Mouse (Mus musculus): ENCODE data around the gene Rtn4.
"Not testable (repeated sequence)": the region's sequence is repeated elsewhere in the genome, so short reads cannot be mapped to it uniquely, and the experiment has no call there.

Gene Rtn4

GRCm38 (mm10) chr11:29692683-29693272, at the start of gene Rtn4:
TSS of gene Rtn4 (plus strand) at chr11:29692947.
- peak; percentile 97 for DNase-seq

GRCm38 (mm10) chr11:29644421-29644820, 48.3 kb upstream of the Rtn4 start:
- no peak for DNase-seq

- DNase-seq, result no peak
These were observed 47.2 kb upstream of the Rtn4 start for GRCm38 (mm10) chr11:29645411-29646066.

GRCm38 (mm10) chr11:29647568-29648319, 45.0 kb upstream of the Rtn4 start:
- no peak for DNase-seq

GRCm38 (mm10) chr11:29655381-29655780, 37.4 kb upstream of the Rtn4 start:
- DNase-seq, result not testable (repeated sequence)

GRCm38 (mm10) chr11:29660740-29661139, 32.0 kb upstream of the Rtn4 start:
- DNase-seq, result no peak

GRCm38 (mm10) chr11:29667634-29668033, 25.1 kb upstream of the Rtn4 start:
- DNase-seq, result no peak

GRCm38 (mm10) chr11:29669706-29670105, 23.0 kb upstream of the Rtn4 start:
- DNase-seq, result no peak

- no peak for DNase-seq
These were observed 19.4 kb upstream of the Rtn4 start for GRCm38 (mm10) chr11:29673359-29673758.

- no peak for DNase-seq
These were observed 16.0 kb upstream of the Rtn4 start for GRCm38 (mm10) chr11:29676718-29677117.

- no peak for DNase-seq
These were observed 12.8 kb upstream of the Rtn4 start for GRCm38 (mm10) chr11:29679942-29680341.

- DNase-seq, result no peak
These were observed 12.0 kb upstream of the Rtn4 start for GRCm38 (mm10) chr11:29680771-29681170.

- no peak for DNase-seq
These were observed 8.5 kb upstream of the Rtn4 start for GRCm38 (mm10) chr11:29684272-29684671.

- DNase-seq, result no peak
These were observed 6.6 kb upstream of the Rtn4 start for GRCm38 (mm10) chr11:29686176-29686575.

- DNase-seq, result no peak
These were observed 1.2 kb upstream of the Rtn4 start for GRCm38 (mm10) chr11:29691556-29691955.

GRCm38 (mm10) chr11:29692111-29692682, 550 bp upstream of the Rtn4 start:
- peak; percentile 13 for DNase-seq

- DNase-seq, result peak; percentile 87
These were observed 1.0 kb downstream of the Rtn4 start for GRCm38 (mm10) chr11:29693576-29694410.

- DNase-seq, result no peak
These were observed 2.0 kb downstream of the Rtn4 start for GRCm38 (mm10) chr11:29694754-29695153.

- peak; percentile 12 for DNase-seq
These were observed 10.0 kb downstream of the Rtn4 start for GRCm38 (mm10) chr11:29702721-29703120.

GRCm38 (mm10) chr11:29705263-29705662, 12.5 kb downstream of the Rtn4 start:
- no peak for DNase-seq

- no peak for DNase-seq
These were observed 14.1 kb downstream of the Rtn4 start for GRCm38 (mm10) chr11:29706845-29707244.

- DNase-seq, result no peak
These were observed 16.8 kb downstream of the Rtn4 start for GRCm38 (mm10) chr11:29709512-29709911.

- no peak for DNase-seq
These were observed 21.4 kb downstream of the Rtn4 start for GRCm38 (mm10) chr11:29714114-29714513.

Data from kidney, adult 18-20 months (tissue).